10 mouse cellular contexts compared by ENCODE assay signal in the genomic region with DNA sequence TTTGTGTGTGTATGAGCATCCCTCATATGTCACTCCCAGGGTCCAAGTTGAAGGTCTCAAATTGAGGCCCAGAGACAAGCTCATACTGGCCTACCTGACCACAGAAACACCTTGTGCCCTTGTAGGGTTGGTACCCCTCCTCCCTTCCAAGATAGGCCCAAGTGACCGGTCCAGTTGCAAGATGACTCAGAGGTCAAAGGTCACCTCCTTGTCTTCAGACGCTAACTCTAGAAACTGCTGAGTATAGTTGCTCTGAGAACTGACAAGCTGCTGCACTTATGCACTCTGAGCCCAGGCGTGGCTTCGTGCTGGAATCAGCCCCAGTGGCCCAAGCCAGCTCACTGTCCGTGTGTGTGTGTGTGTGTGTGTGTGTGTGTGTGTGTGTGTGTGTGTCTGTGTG. TPM values are rescaled to one million over a fixed set of nuclear protein-coding genes. Genes with fewer than 3 reads are reported as not detected.
A peak's percentile ranks its signal among the peaks of the same experiment; 100 is the strongest.
DNase-seq lines count a peak whose midpoint lies in the region; ATAC-seq and TF ChIP-seq lines count a peak whose summit lies in the region.
"Had no signal": no experiment of that assay in that cellular context is flagged by ENCODE, and none has a peak within 500 bp of the region (broad histone marks: within the 10 kb centered on the region; RNA-seq: fewer than 3 reads in every experiment).

No protein-coding gene starts in this region.

- H3K36me3 ChIP-seq in hindbrain, postnatal 0 days (ENCODE audit: insufficient read depth, low read length), result peaks cover 5% of the 10 kb centered on the region; the same call in 1 of the 2 replicates

- no peak overlapping the region; the same call in 1 of the 2 replicates for H3K9ac ChIP-seq in hindbrain, postnatal 0 days (replicated peaks; ENCODE audit: low read length)

- no peaks in the 10 kb centered on the region for H3K27me3 ChIP-seq in hindbrain, postnatal 0 days (ENCODE audit: insufficient read depth, low read length)
- H3K27me3 ChIP-seq: Patski had no signal

- H3K4me3 ChIP-seq in gastrocnemius, adult 2 months, result peak overlapping the region; percentile 93
- H3K4me3 ChIP-seq in bone marrow macrophage, adult 2 months (ENCODE audit: insufficient read depth, low read length), result no peak overlapping the region; the same call in 1 of the 2 replicates
- H3K4me3 ChIP-seq in hindbrain, postnatal 0 days (ENCODE audit: low read length), result peak overlapping the region; percentile 89
- H3K4me3 ChIP-seq: megakaryocyte, embryonic 14.5 days had no signal

- H3K9me3 ChIP-seq in hindbrain, postnatal 0 days (ENCODE audit: low read length), result no peaks in the 10 kb centered on the region

- no peak for TF ChIP-seq POLR2A in bone marrow macrophage, adult 2 months (IDR thresholded peaks at IDR 0.05; ENCODE audit: borderline replicate concordance, low read depth, low read length)

- ATAC-seq in hindbrain, postnatal 0 days, result no peak
- ATAC-seq in inflammation-experienced regulatory T-cells, adult 6 months, result no peak
- ATAC-seq: Patski had no signal

- H3K4me2 ChIP-seq in hindbrain, postnatal 0 days (ENCODE audit: low read depth, low read length), result peak overlapping the region; percentile 87

- intact Hi-C loops in gastrocnemius, adult 2 months (cut with DNase I), result no loop called here

- no peak for TF ChIP-seq CTCF in gastrocnemius, adult 2 months (IDR thresholded peaks at IDR 0.05)
- TF ChIP-seq CTCF in bone marrow macrophage, adult 2 months (IDR thresholded peaks at IDR 0.05; ENCODE audit: low read depth, low read length), result no peak
- no peak for TF ChIP-seq CTCF in hindbrain, postnatal 0 days (IDR thresholded peaks at IDR 0.05; ENCODE audit: low read depth)

- WGBS in hindbrain, postnatal 0 days, result 22% methylated on average over 5 of the region's 5 CpGs

- peak overlapping the region; percentile 76 for H3K27ac ChIP-seq in gastrocnemius, adult 2 months
- H3K27ac ChIP-seq in bone marrow macrophage, adult 2 months (ENCODE audit: insufficient read depth, low read depth, low read length), result peak overlapping the region; percentile 54
- H3K27ac ChIP-seq in hindbrain, postnatal 0 days, result no peak overlapping the region; the same call in 1 of the 2 replicates

- H3K4me1 ChIP-seq in bone marrow macrophage, adult 2 months (ENCODE audit: control insufficient read depth, insufficient read depth, low read length), result peaks cover 32% of the 10 kb centered on the region
- 0 out of 2 replicates have a peak, but pooled peaks cover 10% of the 10 kb centered on the region for H3K4me1 ChIP-seq in hindbrain, postnatal 0 days (ENCODE audit: insufficient read depth, low read length)

- DNase-seq in gastrocnemius, adult 2 months, result peak; percentile 64
- no peak for DNase-seq in gastrocnemius, postnatal 25 days
- DNase-seq in hindbrain, postnatal 0 days (ENCODE audit: low spot score), result peak; percentile 31
- peak; percentile 48 for DNase-seq in lung, postnatal 36 days
- no peak for DNase-seq in layer of hippocampus, adult 18-20 months (ENCODE audit: low spot score in 2 of 2)
- no peak for DNase-seq in thymus, postnatal 14 days

RNA-seq across cellular contexts. Expression of gene Castor2, which starts 2.4 kb away (rescaled TPM):
- total RNA-seq in gastrocnemius, adult 2 months (2021), result 10 to 100 TPM; 34.8 to 47.1 TPM
- total RNA-seq in gastrocnemius, postnatal 25 days (2021), result 10 to 100 TPM; 45.7 to 46.8 TPM
- polyA plus RNA-seq in bone marrow macrophage, adult 2 months (2012; ENCODE audit: insufficient read depth, insufficient read length, missing spikeins), result 10.7 and 18.9 TPM in 2 replicates
- 27.4 and 27.5 TPM in 2 replicates for total RNA-seq in hindbrain, postnatal 0 days (2014; rRNA removed)
- polyA plus RNA-seq in hindbrain, postnatal 0 days (2015; fragmentation: Nextera tagmentation; extraction: Ambion mirVana), result 21.1 and 21.8 TPM in 2 replicates
- polyA plus RNA-seq in inflammation-experienced regulatory T-cells, adult 6 months (2017; shearing (Covaris generic)), result 1 to 10 TPM; 1.6 to 6.5 (median 5.4) TPM
- 10 to 100 TPM; 75.2 to 76.4 TPM for total RNA-seq in layer of hippocampus, adult 18-20 months (2021)

Comparison
In these comparisons a context has a peak if more than half of its experiments do, and no peak if none do; other contexts are left out.
1. DNase-seq: peak in gastrocnemius, adult 2 months (single experiment), hindbrain, postnatal 0 days (single experiment) and lung, postnatal 36 days (single experiment); none in gastrocnemius, postnatal 25 days (single experiment), layer of hippocampus, adult 18-20 months (0 of 2) and thymus, postnatal 14 days (single experiment).